Mouse (Mus musculus): Measurements from ENCODE around the gene 1700122O11Rik.

1700122O11Rik gene

DNA sequence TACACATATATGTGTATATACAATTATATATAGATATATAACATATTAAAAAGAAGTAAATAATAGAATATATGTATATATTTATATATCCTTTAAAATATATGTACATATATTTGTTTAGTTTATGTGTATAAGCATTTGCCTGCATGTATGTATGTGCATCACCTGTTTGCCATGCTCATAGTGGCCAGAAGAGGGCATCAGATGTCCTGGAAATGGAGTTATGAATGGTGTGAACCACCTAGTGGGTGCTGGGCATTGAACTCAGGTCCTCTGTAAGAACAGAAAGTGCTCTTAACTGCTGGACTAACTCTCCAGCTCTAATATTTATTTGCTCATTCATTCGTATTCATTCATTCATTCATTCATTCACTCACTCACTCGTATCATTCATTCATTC, 15.6 kb upstream of the 1700122O11Rik start:
- Histone ChIP-seq H3K36me3 (ENCODE audit: insufficient read depth, low read length) (no peaks in the 10 kb centered on the region), H3K27me3 (ENCODE audit: insufficient read depth, low read length) (peaks cover 59% of the 10 kb centered on the region), H3K4me3 (replicated peaks; ENCODE audit: low read length) (no peak overlapping the region), H3K4me1 (replicated peaks; ENCODE audit: low read depth, low read length) (0 out of 2 replicates have a peak, but pooled peaks cover 3% of the 10 kb centered on the region), H3K9me3 (ENCODE audit: low read length) (no peaks in the 10 kb centered on the region)
- no peak for TF ChIP-seq POU5F1 (IDR thresholded peaks at IDR 0.05; ENCODE audit: borderline replicate concordance, low read length)
- TF ChIP-seq CTCF (conservative IDR thresholded peaks at IDR 0.05; ENCODE audit: low read length) = peak; percentile 25
- TF ChIP-seq NANOG (IDR thresholded peaks at IDR 0.05; ENCODE audit: borderline replicate concordance, low read length) = no peak

- 0 out of 2 replicates have a peak, but pooled peaks cover 3% of the 10 kb centered on the region for H3K4me1 ChIP-seq (replicated peaks; ENCODE audit: low read depth, low read length)
- TF ChIP-seq CTCF (conservative IDR thresholded peaks at IDR 0.05; ENCODE audit: low read length) = no peak
Observed at GRCm38 (mm10) chr17:48052338-48053067, 14.4 kb upstream of the 1700122O11Rik start.

GRCm38 (mm10) chr17:48051638-48052337, 13.7 kb upstream of the 1700122O11Rik start:
- TF ChIP-seq NANOG (IDR thresholded peaks at IDR 0.05; ENCODE audit: borderline replicate concordance, low read length) (no peak), POU5F1 (IDR thresholded peaks at IDR 0.05; ENCODE audit: borderline replicate concordance, low read length) (no peak), CTCF (conservative IDR thresholded peaks at IDR 0.05; ENCODE audit: low read length) (no peak)
- H3K9me3 ChIP-seq (ENCODE audit: low read length) = no peaks in the 10 kb centered on the region

More at GRCm38 (mm10) chr17:48052338-48053067, 14.4 kb upstream of the 1700122O11Rik start:
- Histone ChIP-seq H3K36me3 (ENCODE audit: insufficient read depth, low read length) (no peaks in the 10 kb centered on the region), H3K27me3 (ENCODE audit: insufficient read depth, low read length) (peaks cover 59% of the 10 kb centered on the region), H3K4me3 (replicated peaks; ENCODE audit: low read length) (no peak overlapping the region), H3K9me3 (ENCODE audit: low read length) (no peaks in the 10 kb centered on the region)

DNA sequence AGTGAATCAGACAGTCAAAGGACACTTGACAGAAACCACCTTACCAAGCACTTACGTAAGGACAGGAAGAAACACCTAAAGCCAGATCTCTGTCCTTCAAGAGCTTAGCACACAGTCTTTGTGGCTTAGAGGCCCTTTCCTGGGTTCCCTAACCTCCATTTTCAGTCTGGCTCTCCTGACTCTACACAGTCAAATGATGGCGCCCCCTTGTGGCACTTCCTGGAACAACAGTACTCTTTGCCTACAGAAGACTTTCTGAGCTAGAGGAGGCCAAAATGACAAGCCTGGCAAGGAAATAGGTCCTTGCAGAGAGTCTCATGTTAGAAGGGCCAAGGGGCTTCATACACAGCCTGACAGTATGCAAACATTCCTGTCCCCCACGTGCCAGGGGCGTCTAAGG, 7.5 kb upstream of the 1700122O11Rik start:
- peaks cover 40% of the 10 kb centered on the region for H3K27me3 ChIP-seq (ENCODE audit: insufficient read depth, low read length)
- H3K36me3 ChIP-seq (ENCODE audit: insufficient read depth, low read length) = no peaks in the 10 kb centered on the region
- peaks cover 24% of the 10 kb centered on the region for H3K4me1 ChIP-seq (replicated peaks; ENCODE audit: low read depth, low read length)
- H3K9me3 ChIP-seq (ENCODE audit: low read length) = no peaks in the 10 kb centered on the region
- TF ChIP-seq POU5F1 (IDR thresholded peaks at IDR 0.05; ENCODE audit: borderline replicate concordance, low read length) (no peak), CTCF (conservative IDR thresholded peaks at IDR 0.05; ENCODE audit: low read length) (peak; percentile 95), NANOG (IDR thresholded peaks at IDR 0.05; ENCODE audit: borderline replicate concordance, low read length) (no peak)
- H3K4me3 ChIP-seq (replicated peaks; ENCODE audit: low read length) = no peak overlapping the region

More at GRCm38 (mm10) chr17:48051638-48052337, 13.7 kb upstream of the 1700122O11Rik start:
- Histone ChIP-seq H3K36me3 (ENCODE audit: insufficient read depth, low read length) (no peaks in the 10 kb centered on the region), H3K4me1 (replicated peaks; ENCODE audit: low read depth, low read length) (0 out of 2 replicates have a peak, but pooled peaks cover 3% of the 10 kb centered on the region), H3K27me3 (ENCODE audit: insufficient read depth, low read length) (peaks cover 57% of the 10 kb centered on the region), H3K4me3 (replicated peaks; ENCODE audit: low read length) (no peak overlapping the region)

DNA sequence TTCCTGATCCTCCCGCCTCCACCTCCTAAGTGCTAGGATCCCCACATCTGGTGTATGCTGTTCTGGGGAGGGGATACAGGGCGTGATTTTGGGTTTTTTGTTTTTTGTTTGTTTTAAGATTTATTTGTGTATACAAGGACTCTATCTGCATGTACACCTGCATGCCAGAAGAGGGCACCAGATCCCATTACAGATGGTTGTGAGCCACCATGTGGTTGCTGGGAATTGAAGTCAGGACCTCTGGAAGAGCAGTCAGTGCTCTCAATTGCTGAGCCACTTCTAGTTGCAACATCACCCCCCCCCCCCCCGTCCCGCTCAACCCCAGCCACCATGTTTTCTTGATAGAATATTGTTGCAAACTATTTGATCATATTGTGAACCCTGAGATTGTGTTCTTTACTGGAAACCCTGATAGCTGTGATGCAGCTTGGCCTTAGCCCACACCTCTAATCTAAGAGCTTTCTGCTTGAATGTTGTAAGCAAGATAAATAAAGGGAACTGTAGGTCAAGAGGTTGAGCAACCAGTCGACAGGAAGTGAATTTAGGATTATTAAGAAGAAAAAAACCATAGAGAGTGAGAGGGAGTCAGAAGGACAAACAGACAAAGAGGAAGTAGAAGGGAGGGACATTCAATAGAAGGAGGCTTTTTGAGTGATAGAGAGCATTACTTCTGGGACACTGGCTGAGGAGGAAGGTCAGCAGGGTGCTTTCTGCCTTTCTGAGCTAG, 5.2 kb upstream of the 1700122O11Rik start:
- TF ChIP-seq POU5F1 (IDR thresholded peaks at IDR 0.05; ENCODE audit: borderline replicate concordance, low read length) = no peak
- TF ChIP-seq CTCF (conservative IDR thresholded peaks at IDR 0.05; ENCODE audit: low read length) = peak; percentile 42
- H3K36me3 ChIP-seq (ENCODE audit: insufficient read depth, low read length) = no peaks in the 10 kb centered on the region
- no peaks in the 10 kb centered on the region for H3K9me3 ChIP-seq (ENCODE audit: low read length)
- H3K4me1 ChIP-seq (replicated peaks; ENCODE audit: low read depth, low read length) = peaks cover 40% of the 10 kb centered on the region
- peaks cover 34% of the 10 kb centered on the region for H3K27me3 ChIP-seq (ENCODE audit: insufficient read depth, low read length)
- H3K4me3 ChIP-seq (replicated peaks; ENCODE audit: low read length) = no peak overlapping the region

GRCm38 (mm10) chr17:48041351-48042287, 3.5 kb upstream of the 1700122O11Rik start:
- Histone ChIP-seq H3K9me3 (ENCODE audit: low read length) (no peaks in the 10 kb centered on the region), H3K27me3 (ENCODE audit: insufficient read depth, low read length) (peaks cover 29% of the 10 kb centered on the region), H3K36me3 (ENCODE audit: insufficient read depth, low read length) (no peaks in the 10 kb centered on the region), H3K4me3 (replicated peaks; ENCODE audit: low read length) (peak overlapping the region; percentile 63), H3K4me1 (replicated peaks; ENCODE audit: low read depth, low read length) (peaks cover 52% of the 10 kb centered on the region)
- TF ChIP-seq POU5F1 (IDR thresholded peaks at IDR 0.05; ENCODE audit: borderline replicate concordance, low read length) = no peak
- no peak for TF ChIP-seq NANOG (IDR thresholded peaks at IDR 0.05; ENCODE audit: borderline replicate concordance, low read length)
- no peak for TF ChIP-seq CTCF (conservative IDR thresholded peaks at IDR 0.05; ENCODE audit: low read length)

- TF ChIP-seq NANOG (IDR thresholded peaks at IDR 0.05; ENCODE audit: borderline replicate concordance, low read length) = no peak
- no peak for TF ChIP-seq CTCF (conservative IDR thresholded peaks at IDR 0.05; ENCODE audit: low read length)
- no peak for TF ChIP-seq POU5F1 (IDR thresholded peaks at IDR 0.05; ENCODE audit: borderline replicate concordance, low read length)
- H3K9me3 ChIP-seq (ENCODE audit: low read length) = no peaks in the 10 kb centered on the region
- peaks cover 25% of the 10 kb centered on the region for H3K27me3 ChIP-seq (ENCODE audit: insufficient read depth, low read length)
- H3K36me3 ChIP-seq (ENCODE audit: insufficient read depth, low read length) = no peaks in the 10 kb centered on the region
- peaks cover 55% of the 10 kb centered on the region for H3K4me1 ChIP-seq (replicated peaks; ENCODE audit: low read depth, low read length)
- H3K4me3 ChIP-seq (replicated peaks; ENCODE audit: low read length) = peak overlapping the region; percentile 33; the same call in 1 of the 2 replicates
Observed at GRCm38 (mm10) chr17:48039232-48039866, 1.3 kb upstream of the 1700122O11Rik start.

Measured in E14TG2a.4 (cell line).